Mouse (Mus musculus): Measurements from ENCODE around the gene Gm10803. TPM values are rescaled to one million over a fixed set of nuclear protein-coding genes. Genes with fewer than 3 reads are reported as not detected.
"Not testable (repeated sequence)": the region's sequence is repeated elsewhere in the genome, so short reads cannot be mapped to it uniquely, and the experiment has no call there.

Gm10803 gene
- not detected in 2 replicates for polyA plus RNA-seq (2012)

GRCm38 (mm10) chr2:93560268-93560667, at the start of gene Gm10803:
TSS of gene Gm10803 (plus strand) at chr2:93560568.
- TF ChIP-seq GATA1 (IDR thresholded peaks at IDR 0.05; ENCODE audit: low read length), result not testable (repeated sequence)

GRCm38 (mm10) chr2:93510839-93511238, 49.5 kb upstream of the Gm10803 start:
- TF ChIP-seq GATA1 (IDR thresholded peaks at IDR 0.05; ENCODE audit: low read length), result no peak

- TF ChIP-seq GATA1 (IDR thresholded peaks at IDR 0.05; ENCODE audit: low read length), result no peak
These were observed 48.2 kb upstream of the Gm10803 start for GRCm38 (mm10) chr2:93512130-93512529.

- no peak for TF ChIP-seq GATA1 (IDR thresholded peaks at IDR 0.05; ENCODE audit: low read length)
These were observed 45.1 kb upstream of the Gm10803 start for GRCm38 (mm10) chr2:93515246-93515645.

GRCm38 (mm10) chr2:93521042-93521441, 39.3 kb upstream of the Gm10803 start:
- no peak for TF ChIP-seq GATA1 (IDR thresholded peaks at IDR 0.05; ENCODE audit: low read length)

GRCm38 (mm10) chr2:93521571-93521970, 38.8 kb upstream of the Gm10803 start:
- TF ChIP-seq GATA1 (IDR thresholded peaks at IDR 0.05; ENCODE audit: low read length), result no peak

GRCm38 (mm10) chr2:93522005-93522404, 38.4 kb upstream of the Gm10803 start:
- no peak for TF ChIP-seq GATA1 (IDR thresholded peaks at IDR 0.05; ENCODE audit: low read length)

- TF ChIP-seq GATA1 (IDR thresholded peaks at IDR 0.05; ENCODE audit: low read length), result no peak
These were observed 35.2 kb upstream of the Gm10803 start for GRCm38 (mm10) chr2:93525033-93525762.

GRCm38 (mm10) chr2:93529602-93530001, 30.8 kb upstream of the Gm10803 start:
- no peak for TF ChIP-seq GATA1 (IDR thresholded peaks at IDR 0.05; ENCODE audit: low read length)

GRCm38 (mm10) chr2:93533891-93534290, 26.5 kb upstream of the Gm10803 start:
- TF ChIP-seq GATA1 (IDR thresholded peaks at IDR 0.05; ENCODE audit: low read length), result no peak

- TF ChIP-seq GATA1 (IDR thresholded peaks at IDR 0.05; ENCODE audit: low read length), result no peak
These were observed 22.9 kb upstream of the Gm10803 start for GRCm38 (mm10) chr2:93537385-93537967.

- TF ChIP-seq GATA1 (IDR thresholded peaks at IDR 0.05; ENCODE audit: low read length), result no peak
These were observed 22.2 kb upstream of the Gm10803 start for GRCm38 (mm10) chr2:93538140-93538539.

- TF ChIP-seq GATA1 (IDR thresholded peaks at IDR 0.05; ENCODE audit: low read length), result no peak
These were observed 18.6 kb upstream of the Gm10803 start for GRCm38 (mm10) chr2:93541771-93542170.

GRCm38 (mm10) chr2:93552676-93553521, 7.5 kb upstream of the Gm10803 start:
- no peak for TF ChIP-seq GATA1 (IDR thresholded peaks at IDR 0.05; ENCODE audit: low read length)

GRCm38 (mm10) chr2:93553905-93554304, 6.5 kb upstream of the Gm10803 start:
- no peak for TF ChIP-seq GATA1 (IDR thresholded peaks at IDR 0.05; ENCODE audit: low read length)

- no peak for TF ChIP-seq GATA1 (IDR thresholded peaks at IDR 0.05; ENCODE audit: low read length)
These were observed 5.3 kb downstream of the Gm10803 start for GRCm38 (mm10) chr2:93565647-93566046.
